Mouse (Mus musculus): ENCODE data around the gene Bmp5. TPM values are rescaled to one million over a fixed set of nuclear protein-coding genes. Genes with fewer than 3 reads are reported as not detected.

The Bmp5 gene
- polyA plus RNA-seq, 1 experiment = not detected

GRCm38 (mm10) chr9:75898022-75898421 is 122.9 kb downstream of the Bmp5 start:
- TF ChIP-seq GATA1 (IDR thresholded peaks at IDR 0.05; ENCODE audit: low read length) = no peak

- no peak for TF ChIP-seq GATA1 (IDR thresholded peaks at IDR 0.05; ENCODE audit: low read length)
Observed at GRCm38 (mm10) chr9:75901219-75901618, 126.1 kb downstream of the Bmp5 start.

- TF ChIP-seq GATA1 (IDR thresholded peaks at IDR 0.05; ENCODE audit: low read length) = no peak
Observed at GRCm38 (mm10) chr9:75905497-75905896, 130.3 kb downstream of the Bmp5 start.

GRCm38 (mm10) chr9:75910112-75910799 is 135.1 kb downstream of the Bmp5 start:
- TF ChIP-seq GATA1 (IDR thresholded peaks at IDR 0.05; ENCODE audit: low read length) = no peak

GRCm38 (mm10) chr9:75911542-75911941 is 136.4 kb downstream of the Bmp5 start:
- no peak for TF ChIP-seq GATA1 (IDR thresholded peaks at IDR 0.05; ENCODE audit: low read length)

- TF ChIP-seq GATA1 (IDR thresholded peaks at IDR 0.05; ENCODE audit: low read length) = no peak
Observed at GRCm38 (mm10) chr9:75916027-75916426, 140.9 kb downstream of the Bmp5 start.

- no peak for TF ChIP-seq GATA1 (IDR thresholded peaks at IDR 0.05; ENCODE audit: low read length)
Observed at GRCm38 (mm10) chr9:75927196-75927880, 152.2 kb downstream of the Bmp5 start.

- no peak for TF ChIP-seq GATA1 (IDR thresholded peaks at IDR 0.05; ENCODE audit: low read length)
Observed at GRCm38 (mm10) chr9:75928068-75928467, 152.9 kb downstream of the Bmp5 start.

- TF ChIP-seq GATA1 (IDR thresholded peaks at IDR 0.05; ENCODE audit: low read length) = no peak
Observed at GRCm38 (mm10) chr9:75944663-75945062, 169.5 kb downstream of the Bmp5 start.

Other genes with a start within 250 kb of the Bmp5 start
- 12.3 and 14.1 TPM in 2 replicates for gene Tmod3, start 215.7 kb upstream of the Bmp5 start, polyA plus RNA-seq (2012)
- gene Tmod2, start 164.0 kb upstream of the Bmp5 start, polyA plus RNA-seq (2012) = not detected in 2 replicates
- not detected in 2 replicates for gene Lysmd2, start 149.6 kb upstream of the Bmp5 start, polyA plus RNA-seq (2012)
- gene Scg3, start 91.3 kb upstream of the Bmp5 start, polyA plus RNA-seq (2012) = not detected in 2 replicates
- not detected in 2 replicates for gene Hmgcll1, start 239.5 kb downstream of the Bmp5 start, polyA plus RNA-seq (2012)

Data from G1E-ER4 (cell line).